Mouse (Mus musculus): ENCODE data around the gene Sema3a.
"Not testable (repeated sequence)": the region's sequence is repeated elsewhere in the genome, so short reads cannot be mapped to it uniquely, and the experiment has no call there.

Sema3a gene

GRCm38 (mm10) chr5:13548210-13548554 is 423.0 kb downstream of the Sema3a start:
- DNase-seq (ENCODE audit: low spot score in 2 of 2), result no peak

DNA sequence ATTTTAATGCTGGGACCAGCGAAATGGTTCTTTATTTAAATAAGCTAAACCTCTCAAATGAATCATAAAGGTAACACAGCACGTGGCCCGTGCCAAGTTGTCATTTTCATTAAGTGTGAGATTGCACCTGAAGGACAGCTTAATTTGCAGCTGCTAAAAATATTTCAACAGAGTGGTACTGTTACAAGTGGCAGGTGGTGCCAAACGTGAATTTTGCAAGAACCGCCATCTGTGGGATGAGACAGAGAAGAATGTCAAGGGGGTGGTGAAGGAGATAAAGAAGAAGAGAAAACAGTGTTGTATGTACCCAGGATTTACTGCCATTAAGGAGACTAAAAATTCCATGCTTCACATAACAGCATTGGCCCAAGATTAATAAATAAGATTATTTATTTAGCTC is 423.9 kb downstream of the Sema3a start:
- no peak for DNase-seq (ENCODE audit: low spot score in 2 of 2)

DNA sequence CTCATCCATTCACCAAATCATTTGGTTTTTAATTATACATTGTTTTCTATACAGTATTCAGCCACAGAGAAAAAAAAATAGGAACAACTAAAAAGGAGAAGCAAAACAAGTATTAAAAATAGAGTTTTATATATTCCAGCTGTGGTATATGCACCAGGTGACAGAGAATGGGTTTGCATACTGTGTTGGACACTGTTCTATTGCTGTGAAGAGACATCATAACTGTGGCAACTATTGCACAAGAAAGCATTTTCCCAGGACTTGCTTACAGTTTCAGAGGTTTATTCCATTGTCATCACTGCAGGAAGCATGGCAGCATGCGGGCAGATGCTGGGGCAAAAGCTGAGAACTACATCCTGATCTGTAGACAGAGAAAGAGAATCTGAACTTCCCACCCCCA is 425.7 kb downstream of the Sema3a start:
- DNase-seq (ENCODE audit: low spot score in 2 of 2), result no peak

DNA sequence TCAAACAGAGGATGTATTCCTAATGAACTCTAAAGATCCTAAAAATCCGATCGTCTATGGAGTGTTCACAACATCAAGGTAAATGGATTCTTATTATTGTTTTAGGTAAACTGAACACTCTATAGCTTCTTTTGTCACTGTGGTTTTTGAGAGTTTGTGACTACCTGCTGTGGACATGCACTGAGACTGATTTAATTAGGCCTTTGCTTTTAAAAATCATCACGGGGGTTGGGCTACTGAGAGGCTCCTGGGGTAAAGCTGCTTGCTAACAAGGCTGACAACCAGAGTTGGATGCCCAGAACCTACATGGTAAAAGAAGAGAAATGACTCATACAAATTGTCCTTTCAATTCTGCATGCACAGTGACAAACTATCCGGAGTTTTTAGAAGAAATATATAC is 432.0 kb downstream of the Sema3a start:
- no peak for DNase-seq (ENCODE audit: low spot score in 2 of 2)

- no peak for DNase-seq (ENCODE audit: low spot score in 2 of 2)
Observed at GRCm38 (mm10) chr5:13573867-13574266, 448.7 kb downstream of the Sema3a start.

DNA sequence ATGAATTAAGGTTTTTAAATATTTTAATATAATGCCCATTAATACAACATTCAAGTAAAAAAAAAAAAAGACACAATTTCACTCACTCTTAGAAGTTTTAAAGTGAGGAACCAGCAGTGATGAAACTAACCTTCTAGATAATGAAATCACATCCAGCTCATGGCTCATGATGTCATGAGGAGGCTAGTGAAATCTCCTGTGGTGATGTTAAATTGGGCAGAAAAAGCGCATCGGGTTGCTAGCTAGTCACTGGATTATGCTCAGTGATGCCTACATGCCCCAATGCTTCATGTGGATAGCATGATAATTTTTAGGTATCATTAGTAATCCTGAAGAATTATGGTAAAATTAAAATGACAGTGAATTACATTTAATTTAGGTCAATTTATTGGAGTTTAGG is 453.9 kb downstream of the Sema3a start:
- DNase-seq (ENCODE audit: low spot score in 2 of 2), result no peak

GRCm38 (mm10) chr5:13585559-13586207 is 460.5 kb downstream of the Sema3a start:
- no peak for DNase-seq (ENCODE audit: low spot score in 2 of 2)

DNA sequence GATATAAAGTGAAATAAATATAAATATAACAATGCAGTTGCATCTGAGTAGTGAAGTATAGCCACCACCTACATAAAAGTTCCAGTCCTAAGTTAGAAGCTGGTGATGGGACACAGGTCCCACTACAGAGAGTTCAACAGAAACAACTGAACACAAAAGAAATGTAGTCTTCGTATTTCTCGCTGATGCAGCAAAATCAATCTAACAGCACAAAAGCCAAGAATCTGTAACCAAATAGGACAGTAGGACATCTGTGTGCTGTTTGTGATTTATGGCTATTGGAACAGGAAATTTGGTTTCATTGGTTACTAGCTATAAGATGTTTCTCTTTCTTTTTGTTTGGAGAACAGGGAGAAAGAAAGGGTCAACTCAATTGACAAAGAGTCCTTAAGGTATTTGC is 469.2 kb downstream of the Sema3a start:
- no peak for DNase-seq (ENCODE audit: low spot score in 2 of 2)

DNA sequence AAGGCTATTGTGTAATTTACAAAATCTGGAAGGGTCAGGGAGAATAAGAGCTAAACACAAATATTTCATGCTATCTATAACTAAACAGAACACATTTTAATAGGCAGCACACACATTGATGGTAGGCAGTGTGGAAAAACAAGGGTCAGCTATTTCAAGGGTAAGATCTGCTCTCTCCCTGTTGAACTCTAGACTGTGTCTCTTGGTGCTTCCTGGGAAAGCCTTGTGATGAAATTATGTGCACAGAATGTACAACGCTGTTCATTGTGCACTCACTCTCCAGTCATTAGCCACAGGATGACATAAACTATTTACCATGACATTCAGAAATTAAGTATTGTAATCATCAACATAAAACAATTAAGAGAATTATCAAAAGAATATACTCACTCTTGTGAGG is 486.4 kb downstream of the Sema3a start:
- no peak for DNase-seq (ENCODE audit: low spot score in 2 of 2)

DNA sequence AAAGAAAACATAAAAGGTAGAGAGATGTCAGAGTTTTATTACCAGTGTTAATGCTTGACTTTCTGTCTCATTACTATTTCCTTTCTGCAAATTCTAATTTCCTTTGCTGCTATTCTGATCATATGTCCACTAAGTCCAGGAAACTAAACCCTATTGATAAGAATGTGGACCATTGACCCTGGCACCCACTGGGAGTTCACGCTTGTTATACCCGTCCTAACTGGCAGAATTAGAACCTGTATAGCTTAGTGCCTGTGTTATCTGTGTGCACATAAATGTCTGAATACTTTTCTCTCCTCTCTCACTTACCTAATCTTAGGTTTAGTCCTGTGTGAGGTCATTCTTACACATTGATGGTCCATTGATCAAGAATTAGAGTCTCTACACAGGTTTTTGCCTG is 486.9 kb downstream of the Sema3a start:
- no peak for DNase-seq (ENCODE audit: low spot score in 2 of 2)

DNA sequence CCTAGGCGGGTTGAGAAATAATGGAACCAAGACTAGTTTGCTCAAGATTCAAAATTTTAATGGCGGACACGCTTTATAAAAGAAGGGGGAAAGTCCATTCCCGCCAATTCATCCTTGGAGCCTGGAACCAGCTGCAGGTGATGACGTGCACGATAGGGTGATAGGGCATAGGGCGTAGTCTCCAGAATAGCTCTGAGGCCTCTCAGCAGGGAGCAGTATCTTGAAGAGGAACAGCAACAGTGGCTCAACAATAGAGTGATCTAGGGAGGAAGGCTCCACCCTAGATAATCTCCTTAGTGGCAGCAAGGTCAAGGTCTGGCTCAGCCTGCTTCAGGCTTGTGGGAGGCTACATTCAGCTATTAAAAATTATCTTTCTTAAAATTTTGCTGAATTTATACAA is 489.4 kb downstream of the Sema3a start:
- not testable (repeated sequence) for DNase-seq (ENCODE audit: low spot score in 2 of 2)

GRCm38 (mm10) chr5:13615907-13616306 is 490.7 kb downstream of the Sema3a start:
- no peak for DNase-seq (ENCODE audit: low spot score in 2 of 2)

- DNase-seq (ENCODE audit: low spot score in 2 of 2), result no peak
Observed at GRCm38 (mm10) chr5:13622578-13622977, 497.4 kb downstream of the Sema3a start.

GRCm38 (mm10) chr5:13624754-13625153 is 499.5 kb downstream of the Sema3a start:
- no peak for DNase-seq (ENCODE audit: low spot score in 2 of 2)

GRCm38 (mm10) chr5:13626093-13626492 is 500.9 kb downstream of the Sema3a start:
- no peak for DNase-seq (ENCODE audit: low spot score in 2 of 2)

GRCm38 (mm10) chr5:13628606-13629311 is 503.5 kb downstream of the Sema3a start:
- DNase-seq (ENCODE audit: low spot score in 2 of 2), result peak; percentile 49 to 79

GRCm38 (mm10) chr5:13629916-13630315 is 504.7 kb downstream of the Sema3a start:
- no peak for DNase-seq (ENCODE audit: low spot score in 2 of 2)

DNA sequence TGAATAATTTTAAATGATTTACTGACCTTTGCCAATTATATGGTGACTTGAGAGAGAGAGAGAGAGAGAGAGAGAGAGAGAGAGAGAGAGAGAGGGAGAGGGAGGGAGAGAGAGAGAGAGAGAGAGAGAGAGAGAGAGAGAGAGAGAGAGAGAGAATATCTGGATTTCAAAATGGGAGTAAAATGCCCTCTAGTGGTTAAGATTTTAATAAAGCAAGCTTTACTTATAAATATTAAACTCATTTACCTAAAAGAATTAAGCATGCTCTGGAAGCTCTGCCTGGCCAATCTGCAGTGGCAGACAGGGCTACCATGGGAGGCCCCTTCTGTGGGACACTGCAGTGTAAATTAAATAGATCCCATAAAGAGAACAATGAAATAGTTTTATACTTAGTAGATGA is 505.5 kb downstream of the Sema3a start:
- no peak for DNase-seq (ENCODE audit: low spot score in 2 of 2)

DNA sequence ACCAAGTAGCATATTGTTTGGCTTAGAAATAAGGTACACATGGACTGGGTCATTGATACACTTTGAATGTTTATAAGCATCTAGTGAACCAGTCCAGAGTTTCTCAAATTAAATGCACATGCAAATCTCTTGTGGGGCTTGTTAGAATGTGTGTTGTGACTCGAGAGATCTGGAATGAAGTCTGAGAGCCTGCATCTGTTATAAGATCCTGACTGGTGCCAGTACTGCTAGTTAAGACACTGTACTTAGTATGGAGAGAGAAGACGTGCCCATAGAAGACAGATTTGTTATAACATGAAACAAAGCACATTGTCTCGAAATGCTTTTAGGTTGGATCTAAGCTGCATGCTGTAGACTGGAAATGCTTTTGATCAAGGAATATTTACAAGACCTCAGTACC is 511.0 kb downstream of the Sema3a start:
- no peak for DNase-seq (ENCODE audit: low spot score in 2 of 2)
